Mouse (Mus musculus) cortical plate, adult 2 months (tissue): ENCODE data around the gene Nat10. TPM values are rescaled to one million over a fixed set of nuclear protein-coding genes. Genes with fewer than 3 reads are reported as not detected.

ENCODE experiments used
- H3K27ac ChIP-seq: fragments of 200-500 bp; 2 replicates; pipeline ENCODE4 v1.5.1; 2012; ENCODE audit warnings: low read length, control low read depth, inconsistent platforms; ENCODE audit not compliant: insufficient read depth
- H3K4me1 ChIP-seq: fragments of 200-500 bp; 2 replicates; pipeline ENCODE4 v1.6.1; 2011; ENCODE audit warnings: low read length; ENCODE audit not compliant: control insufficient read depth, insufficient read depth
- H3K4me3 ChIP-seq: fragments of 200-500 bp; 2 replicates; pipeline ENCODE4 v1.5.1; 2011; ENCODE audit warnings: mild to moderate bottlenecking, low read length, control low read depth; ENCODE audit not compliant: insufficient read depth
- CTCF ChIP-seq: fragments of 200-500 bp; IDR thresholded peaks from 2 replicates; pipeline ENCODE4 v1.5.1; 2011; ENCODE audit warnings: mild to moderate bottlenecking, control low read depth, low read length; ENCODE audit not compliant: insufficient read depth; ENCODE audit errors: extremely low read depth
- POLR2A ChIP-seq: fragments of 200-500 bp; IDR thresholded peaks from 2 replicates; pipeline ENCODE4 v1.6.1; 2011; ENCODE audit warnings: mild to moderate bottlenecking, low read length, control low read depth; ENCODE audit not compliant: insufficient read depth; ENCODE audit errors: extremely low read depth
- polyA plus RNA-seq: library from polyadenylated mRNA; depleted of rRNA; stranded (reverse); fragments of >200 nt; gene quantifications from 2 replicates; pipeline ENCODE4 v1.2.3, GENCODE M21; 2012

Nat10 gene
- polyA plus RNA-seq, 1 experiment: 45.3 TPM

- Histone ChIP-seq H3K27ac (no peak overlapping the region), H3K4me1 (no peaks in the 10 kb centered on the region), H3K4me3 (no peak overlapping the region)
- 0 out of 2 replicates have a peak, but pooled peaks have one; percentile 15 for TF ChIP-seq CTCF
- TF ChIP-seq POLR2A: no peak
Observed at GRCm38 (mm10) chr2:103700514-103700913, 60.6 kb downstream of the Nat10 start.

DNA sequence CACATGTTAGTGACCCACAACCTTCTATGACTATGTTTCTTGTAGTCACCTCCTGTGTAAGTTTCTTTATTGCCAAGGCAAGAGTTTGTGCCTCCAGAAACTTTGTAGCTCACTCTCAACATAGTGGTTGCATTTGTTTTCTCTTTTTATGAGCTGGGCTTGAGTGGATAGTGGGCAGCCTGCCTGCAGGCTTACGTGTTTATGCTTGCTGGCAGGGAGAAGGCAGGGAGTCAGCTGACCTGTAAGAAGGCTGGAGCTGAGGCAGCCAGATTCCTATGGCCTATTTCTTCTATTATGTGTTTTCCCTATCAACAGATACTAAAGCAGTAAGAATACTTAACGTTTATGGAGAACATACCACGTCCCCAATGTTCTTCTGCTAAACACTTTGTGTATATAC is 64.9 kb downstream of the Nat10 start:
- H3K4me1 ChIP-seq: no peaks in the 10 kb centered on the region
- no peak overlapping the region for H3K4me3 ChIP-seq
- TF ChIP-seq POLR2A (no peak), CTCF (no peak)
- H3K27ac ChIP-seq: no peak overlapping the region

GRCm38 (mm10) chr2:103694777-103695563 is 66.1 kb downstream of the Nat10 start:
- H3K27ac ChIP-seq: no peak overlapping the region
- H3K4me1 ChIP-seq: peaks cover 2% of the 10 kb centered on the region; the same call in 1 of the 2 replicates
- H3K4me3 ChIP-seq: no peak overlapping the region
- TF ChIP-seq CTCF (no peak), POLR2A (no peak)

GRCm38 (mm10) chr2:103692810-103693209 is 68.3 kb downstream of the Nat10 start:
- TF ChIP-seq CTCF: no peak
- TF ChIP-seq POLR2A: no peak
- no peak overlapping the region for H3K4me3 ChIP-seq
- H3K4me1 ChIP-seq: peaks cover 2% of the 10 kb centered on the region; the same call in 1 of the 2 replicates
- H3K27ac ChIP-seq: no peak overlapping the region

DNA sequence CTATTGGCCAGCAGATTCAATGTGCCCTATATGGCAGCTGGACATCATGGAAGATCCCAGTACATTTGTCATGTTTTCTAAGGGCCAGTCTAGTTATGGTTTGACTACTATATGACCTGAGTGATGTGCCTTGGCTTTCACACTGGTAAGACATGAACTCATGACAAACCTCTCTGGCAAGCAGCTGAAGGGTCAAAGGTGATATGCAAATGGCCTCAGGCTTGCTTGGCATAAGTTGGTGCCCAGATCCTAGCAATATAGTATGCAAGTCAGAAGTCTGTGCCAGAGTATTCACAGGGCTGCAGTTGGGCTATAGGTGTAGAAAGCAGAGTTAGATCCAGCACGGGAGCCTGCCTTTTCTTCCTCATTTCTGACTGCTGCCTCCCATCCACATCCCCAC is 69.8 kb downstream of the Nat10 start:
- no peak overlapping the region for H3K27ac ChIP-seq
- TF ChIP-seq POLR2A (no peak), CTCF (no peak)

DNA sequence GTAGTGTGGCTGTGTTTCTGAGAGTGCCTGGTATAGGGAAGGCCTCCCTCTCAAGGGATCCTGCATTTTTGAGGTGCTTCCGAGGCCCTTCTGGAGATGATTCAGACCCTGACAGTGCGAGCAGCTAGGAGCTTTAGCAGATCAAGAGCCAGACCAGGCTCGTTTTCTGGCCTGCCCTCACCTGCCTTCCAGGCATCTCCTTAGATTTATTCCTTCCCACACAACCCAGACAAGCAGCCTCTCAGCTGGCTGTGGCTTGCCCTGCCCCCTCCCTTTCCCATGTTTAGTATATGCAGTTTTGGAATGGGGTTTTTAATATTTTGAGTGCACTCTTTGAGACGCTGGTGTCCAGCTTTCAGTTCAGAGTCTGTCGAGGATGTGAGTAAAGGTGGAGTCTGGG is 70.2 kb downstream of the Nat10 start:
- no peak overlapping the region for H3K27ac ChIP-seq
- no peak overlapping the region for H3K4me3 ChIP-seq
- no peak for TF ChIP-seq POLR2A
- no peak for TF ChIP-seq CTCF
- H3K4me1 ChIP-seq: peaks cover 2% of the 10 kb centered on the region; the same call in 1 of the 2 replicates

More for the DNA sequence above, 69.8 kb downstream of the Nat10 start:
- Histone ChIP-seq H3K4me3 (no peak overlapping the region), H3K4me1 (peaks cover 2% of the 10 kb centered on the region; the same call in 1 of the 2 replicates)

- H3K4me3 ChIP-seq: no peak overlapping the region
- TF ChIP-seq POLR2A: no peak
- peaks cover 2% of the 10 kb centered on the region; the same call in 1 of the 2 replicates for H3K4me1 ChIP-seq
- H3K27ac ChIP-seq: no peak overlapping the region
Observed at GRCm38 (mm10) chr2:103690425-103690824, 70.6 kb downstream of the Nat10 start.

DNA sequence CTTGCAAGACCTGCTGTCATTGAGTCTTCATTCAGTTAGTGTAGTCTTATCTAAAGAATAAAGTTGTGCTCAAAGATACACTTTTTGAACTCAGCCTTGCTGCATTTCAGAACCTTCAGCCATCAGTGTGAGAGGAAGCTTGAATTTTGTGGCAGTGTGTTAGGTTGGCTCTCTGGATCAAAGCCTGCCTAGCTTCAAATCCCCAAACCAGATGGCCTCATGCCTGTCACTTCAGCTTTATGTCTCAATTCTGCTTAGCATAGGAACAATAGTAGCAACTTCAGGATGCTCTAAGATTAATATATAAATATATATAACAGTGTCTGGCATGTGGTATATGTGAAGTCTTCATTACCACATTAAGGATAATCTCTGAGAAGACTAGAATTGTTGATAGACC is 73.2 kb downstream of the Nat10 start:
- no peak overlapping the region for H3K27ac ChIP-seq
- TF ChIP-seq CTCF: no peak
- no peak for TF ChIP-seq POLR2A
- peaks cover 2% of the 10 kb centered on the region; the same call in 1 of the 2 replicates for H3K4me1 ChIP-seq
- no peak overlapping the region for H3K4me3 ChIP-seq

GRCm38 (mm10) chr2:103687143-103687542 is 73.9 kb downstream of the Nat10 start:
- Histone ChIP-seq H3K4me3 (no peak overlapping the region), H3K27ac (no peak overlapping the region), H3K4me1 (peaks cover 2% of the 10 kb centered on the region; the same call in 1 of the 2 replicates)
- TF ChIP-seq POLR2A (no peak), CTCF (no peak)

DNA sequence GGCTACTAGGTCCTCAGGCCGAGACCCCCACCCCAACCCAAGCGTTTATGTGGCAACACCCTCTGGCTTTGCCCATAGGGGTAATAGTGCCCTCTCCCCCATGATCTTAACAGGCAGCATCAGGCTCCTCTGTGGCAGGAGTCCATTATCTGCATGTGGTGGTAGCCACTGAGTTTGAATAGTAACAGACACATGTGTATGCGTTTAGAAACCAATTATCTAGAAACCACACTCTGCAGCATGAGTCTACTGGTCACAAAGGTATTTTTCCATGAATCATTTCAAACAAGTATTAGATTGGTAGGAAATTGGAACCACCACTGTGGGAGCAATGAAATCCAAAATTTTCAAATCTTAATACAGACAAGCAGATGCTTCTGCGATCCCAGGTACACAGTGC is 75.5 kb downstream of the Nat10 start:
- H3K27ac ChIP-seq: no peak overlapping the region
- H3K4me3 ChIP-seq: no peak overlapping the region
- H3K4me1 ChIP-seq: no peaks in the 10 kb centered on the region
- TF ChIP-seq CTCF (no peak), POLR2A (no peak)
